Mouse (Mus musculus): ENCODE results near the gene Fam151a. TPM values are rescaled to one million over a fixed set of nuclear protein-coding genes. Genes with fewer than 3 reads are reported as not detected.
A peak's percentile ranks its signal among the peaks of the same experiment; 100 is the strongest.
"Not testable (repeated sequence)": the region's sequence is repeated elsewhere in the genome, so short reads cannot be mapped to it uniquely, and the experiment has no call there.

Gene Fam151a
- polyA plus RNA-seq, 1 experiment from 2014 or later, result not detected

DNA sequence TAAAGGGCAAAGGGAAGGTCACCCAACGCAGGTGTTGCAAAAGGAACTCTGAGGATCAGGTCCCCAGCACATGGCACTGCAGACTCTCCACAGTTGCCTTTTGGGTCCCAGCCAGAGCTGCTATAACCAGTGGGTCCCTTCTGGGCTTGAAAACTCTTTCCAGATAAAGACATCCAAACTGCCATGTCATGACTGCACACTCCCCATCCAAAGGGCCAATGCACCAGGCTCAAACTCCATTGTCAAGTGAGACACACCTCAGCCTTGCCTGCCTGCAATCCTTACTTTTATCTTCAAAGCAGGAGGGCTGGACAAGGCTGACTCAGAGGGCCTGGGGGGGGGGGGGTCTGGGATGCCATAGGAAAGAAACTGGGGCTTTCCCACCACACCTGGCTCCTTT, 57.2 kb downstream of the Fam151a start:
- no peaks in the 10 kb centered on the region for H3K27me3 ChIP-seq (ENCODE audit: control insufficient read depth, insufficient read depth, low read length)
- no peaks in the 10 kb centered on the region for H3K9me3 ChIP-seq (replicated peaks; ENCODE audit: control insufficient read depth, low read length)
- H3K9ac ChIP-seq (ENCODE audit: low read depth, low read length), result no peak overlapping the region
- WGBS (ENCODE audit: insufficient replicate concordance), result 85% methylated on average over 1 of the region's 1 CpGs
- no peak overlapping the region for H3K4me2 ChIP-seq
- H3K4me1 ChIP-seq (ENCODE audit: control insufficient read depth, insufficient read depth, low read length), result peaks cover 27% of the 10 kb centered on the region
- 0 out of 2 replicates have a peak, but pooled peaks have one; percentile 40 for ATAC-seq (replicated peaks; ENCODE audit: insufficient number of reproducible peaks, low FRiP score, low TSS enrichment)
- no peak overlapping the region for H3K4me3 ChIP-seq (ENCODE audit: low read depth, low read length)
- peak overlapping the region; percentile 29; the same call in 1 of the 2 replicates for H3K27ac ChIP-seq (ENCODE audit: low read depth, low read length)
- no peaks in the 10 kb centered on the region for H3K36me3 ChIP-seq (ENCODE audit: control insufficient read depth, insufficient read depth, low read length)

DNA sequence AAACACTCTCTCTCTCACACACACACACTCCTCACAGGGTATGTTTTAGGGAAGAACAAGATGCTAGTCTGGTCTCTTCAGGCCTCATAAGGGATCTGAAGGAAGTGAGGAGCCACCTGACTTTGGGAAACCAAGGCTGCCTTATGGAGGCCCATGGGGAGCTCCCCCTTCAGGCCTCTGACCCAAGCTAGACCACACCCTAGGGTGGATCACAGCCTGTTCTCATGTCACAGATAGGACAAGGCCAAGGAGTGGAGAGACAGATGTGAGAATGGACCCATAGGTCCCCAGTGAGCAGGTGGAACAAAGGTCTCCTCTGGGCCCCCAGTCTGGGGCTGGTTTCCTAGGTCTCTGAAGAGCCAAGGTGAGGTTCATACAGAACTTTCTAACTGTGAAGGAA, 58.6 kb downstream of the Fam151a start:
- Histone ChIP-seq H3K4me2 (no peak overlapping the region), H3K9me3 (replicated peaks; ENCODE audit: control insufficient read depth, low read length) (no peaks in the 10 kb centered on the region), H3K9ac (ENCODE audit: low read depth, low read length) (no peak overlapping the region), H3K4me1 (ENCODE audit: control insufficient read depth, insufficient read depth, low read length) (peaks cover 14% of the 10 kb centered on the region), H3K36me3 (ENCODE audit: control insufficient read depth, insufficient read depth, low read length) (no peaks in the 10 kb centered on the region), H3K27ac (ENCODE audit: low read depth, low read length) (0 out of 2 replicates have a peak overlapping the region, but pooled peaks have one; percentile 35), H3K27me3 (ENCODE audit: control insufficient read depth, insufficient read depth, low read length) (no peaks in the 10 kb centered on the region), H3K4me3 (ENCODE audit: low read depth, low read length) (no peak overlapping the region)
- peak; percentile 81 for ATAC-seq (replicated peaks; ENCODE audit: insufficient number of reproducible peaks, low FRiP score, low TSS enrichment)

DNA sequence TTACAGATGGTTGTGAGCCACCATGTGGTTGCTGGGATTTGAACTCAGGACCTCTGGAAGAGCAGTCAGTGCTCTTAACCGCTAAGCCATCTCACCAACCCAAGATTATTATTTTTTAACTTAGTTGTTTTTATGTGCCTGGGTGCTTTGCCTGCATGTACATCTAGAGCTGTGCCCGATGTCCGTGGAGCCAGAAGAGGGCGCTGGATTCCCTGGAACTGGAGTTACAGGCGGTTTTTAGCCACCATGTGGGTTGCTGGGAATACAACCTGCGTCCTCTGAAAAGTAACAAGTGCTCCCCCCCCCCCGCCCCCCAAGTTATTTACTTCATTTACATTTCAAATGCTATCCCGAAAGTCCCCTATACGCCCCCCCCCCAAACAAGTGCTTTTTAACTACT, 60.1 kb downstream of the Fam151a start:
- H3K27me3 ChIP-seq (ENCODE audit: control insufficient read depth, insufficient read depth, low read length); H3K4me2 ChIP-seq; H3K4me1 ChIP-seq (ENCODE audit: control insufficient read depth, insufficient read depth, low read length); ATAC-seq (replicated peaks; ENCODE audit: insufficient number of reproducible peaks, low FRiP score, low TSS enrichment); H3K9ac ChIP-seq (ENCODE audit: low read depth, low read length); H3K36me3 ChIP-seq (ENCODE audit: control insufficient read depth, insufficient read depth, low read length); H3K9me3 ChIP-seq (replicated peaks; ENCODE audit: control insufficient read depth, low read length); H3K27ac ChIP-seq (ENCODE audit: low read depth, low read length); H3K4me3 ChIP-seq (ENCODE audit: low read depth, low read length): not testable (repeated sequence)
- WGBS (ENCODE audit: insufficient replicate concordance), result 88% methylated on average over 9 of the region's 9 CpGs

DNA sequence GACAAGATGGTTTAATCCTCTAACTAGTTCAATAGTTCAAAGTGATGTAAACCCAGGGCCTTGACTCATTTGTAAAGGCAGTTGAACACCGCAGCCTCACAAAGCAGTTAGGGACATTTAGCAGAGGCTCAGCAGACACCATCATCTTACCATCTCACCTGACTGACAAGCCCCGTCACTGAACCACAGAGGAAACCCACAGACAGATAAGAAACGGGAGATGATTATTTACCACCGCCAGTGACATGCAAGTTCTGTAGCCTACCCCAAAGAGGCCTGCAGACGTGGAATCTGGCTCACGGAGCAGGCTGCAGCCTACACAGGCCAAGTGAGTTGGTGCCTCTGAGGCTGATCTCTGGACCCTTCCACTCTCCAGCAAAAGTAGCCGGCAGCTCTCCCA, 60.6 kb downstream of the Fam151a start:
- peaks cover 10% of the 10 kb centered on the region for H3K4me1 ChIP-seq (ENCODE audit: control insufficient read depth, insufficient read depth, low read length)
- no peaks in the 10 kb centered on the region for H3K9me3 ChIP-seq (replicated peaks; ENCODE audit: control insufficient read depth, low read length)
- H3K36me3 ChIP-seq (ENCODE audit: control insufficient read depth, insufficient read depth, low read length), result no peaks in the 10 kb centered on the region
- no peak for ATAC-seq (replicated peaks; ENCODE audit: insufficient number of reproducible peaks, low FRiP score, low TSS enrichment)
- H3K4me2 ChIP-seq, result no peak overlapping the region
- no peak overlapping the region for H3K27ac ChIP-seq (ENCODE audit: low read depth, low read length)
- no peaks in the 10 kb centered on the region for H3K27me3 ChIP-seq (ENCODE audit: control insufficient read depth, insufficient read depth, low read length)
- no peak overlapping the region for H3K9ac ChIP-seq (ENCODE audit: low read depth, low read length)
- 74% methylated on average over 7 of the region's 7 CpGs for WGBS (ENCODE audit: insufficient replicate concordance)
- H3K4me3 ChIP-seq (ENCODE audit: low read depth, low read length), result no peak overlapping the region

DNA sequence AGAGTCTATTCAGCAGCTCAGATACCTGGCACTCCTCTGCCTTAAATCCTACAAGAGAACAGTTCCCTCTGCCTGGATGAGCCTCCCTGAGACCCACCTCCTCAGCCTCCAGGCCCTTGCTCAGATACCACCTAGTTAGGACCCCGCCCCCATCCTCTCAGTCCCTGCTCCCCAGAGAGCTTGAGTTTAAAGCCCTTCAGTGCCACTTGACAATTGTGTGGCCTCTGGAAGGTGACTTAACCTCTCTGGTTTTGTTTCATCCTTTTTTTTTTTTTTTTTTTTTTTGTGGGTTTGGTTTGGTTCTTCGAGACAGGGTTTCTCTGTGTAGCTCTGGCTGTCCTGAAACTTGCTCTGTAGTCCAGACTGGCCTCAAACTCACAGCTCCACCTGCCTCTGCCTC, 61.6 kb downstream of the Fam151a start:
- Histone ChIP-seq H3K4me2 (no peak overlapping the region), H3K36me3 (ENCODE audit: control insufficient read depth, insufficient read depth, low read length) (no peaks in the 10 kb centered on the region), H3K9me3 (replicated peaks; ENCODE audit: control insufficient read depth, low read length) (no peaks in the 10 kb centered on the region), H3K9ac (ENCODE audit: low read depth, low read length) (no peak overlapping the region), H3K4me1 (ENCODE audit: control insufficient read depth, insufficient read depth, low read length) (peaks cover 20% of the 10 kb centered on the region), H3K27me3 (ENCODE audit: control insufficient read depth, insufficient read depth, low read length) (no peaks in the 10 kb centered on the region), H3K4me3 (ENCODE audit: low read depth, low read length) (no peak overlapping the region), H3K27ac (ENCODE audit: low read depth, low read length) (no peak overlapping the region)
- 80% methylated on average over 2 of the region's 2 CpGs for WGBS (ENCODE audit: insufficient replicate concordance)
- no peak for ATAC-seq (replicated peaks; ENCODE audit: insufficient number of reproducible peaks, low FRiP score, low TSS enrichment)

Other genes starting within 250 kb of the Fam151a start
- not detected in 2 replicates for gene Bsnd, start 241.6 kb upstream of the Fam151a start, polyA plus RNA-seq (2014; fragmentation: Nextera tagmentation; extraction: Ambion mirVana)
- 16.1 and 22.1 TPM in 2 replicates for gene Dhcr24, start 172.9 kb upstream of the Fam151a start, polyA plus RNA-seq (2014; fragmentation: Nextera tagmentation; extraction: Ambion mirVana)
- gene Lexm, start 116.6 kb upstream of the Fam151a start, polyA plus RNA-seq (2014; fragmentation: Nextera tagmentation; extraction: Ambion mirVana), result 0.34 and 1.3 TPM in 2 replicates
- gene Ttc22, start 111.5 kb upstream of the Fam151a start, polyA plus RNA-seq (2014; fragmentation: Nextera tagmentation; extraction: Ambion mirVana), result 0.43 and 0.66 TPM in 2 replicates
- 11.3 and 12.2 TPM in 2 replicates for gene Pars2, start 82.8 kb upstream of the Fam151a start, polyA plus RNA-seq (2014; fragmentation: Nextera tagmentation; extraction: Ambion mirVana)
- 54.2 and 62.5 TPM in 2 replicates for gene Ttc4, start 54.9 kb upstream of the Fam151a start, polyA plus RNA-seq (2014; fragmentation: Nextera tagmentation; extraction: Ambion mirVana)
- 0.17 and 0.38 TPM in 2 replicates for gene Mroh7, start 3.0 kb upstream of the Fam151a start, polyA plus RNA-seq (2014; fragmentation: Nextera tagmentation; extraction: Ambion mirVana)
- 3.0 and 4.3 TPM in 2 replicates for gene Acot11, start 71.1 kb downstream of the Fam151a start, polyA plus RNA-seq (2014; fragmentation: Nextera tagmentation; extraction: Ambion mirVana)
- 54.2 and 63.4 TPM in 2 replicates for gene Ssbp3, start 176.8 kb downstream of the Fam151a start, polyA plus RNA-seq (2014; fragmentation: Nextera tagmentation; extraction: Ambion mirVana)